Mouse (Mus musculus): ENCODE measurements around the gene Ddit4. TPM values are rescaled to one million over a fixed set of nuclear protein-coding genes. Genes with fewer than 3 reads are reported as not detected.

The Ddit4 gene
- total RNA-seq, 2 experiments from 2014 or later: 0.49 to 2.2 TPM

DNA sequence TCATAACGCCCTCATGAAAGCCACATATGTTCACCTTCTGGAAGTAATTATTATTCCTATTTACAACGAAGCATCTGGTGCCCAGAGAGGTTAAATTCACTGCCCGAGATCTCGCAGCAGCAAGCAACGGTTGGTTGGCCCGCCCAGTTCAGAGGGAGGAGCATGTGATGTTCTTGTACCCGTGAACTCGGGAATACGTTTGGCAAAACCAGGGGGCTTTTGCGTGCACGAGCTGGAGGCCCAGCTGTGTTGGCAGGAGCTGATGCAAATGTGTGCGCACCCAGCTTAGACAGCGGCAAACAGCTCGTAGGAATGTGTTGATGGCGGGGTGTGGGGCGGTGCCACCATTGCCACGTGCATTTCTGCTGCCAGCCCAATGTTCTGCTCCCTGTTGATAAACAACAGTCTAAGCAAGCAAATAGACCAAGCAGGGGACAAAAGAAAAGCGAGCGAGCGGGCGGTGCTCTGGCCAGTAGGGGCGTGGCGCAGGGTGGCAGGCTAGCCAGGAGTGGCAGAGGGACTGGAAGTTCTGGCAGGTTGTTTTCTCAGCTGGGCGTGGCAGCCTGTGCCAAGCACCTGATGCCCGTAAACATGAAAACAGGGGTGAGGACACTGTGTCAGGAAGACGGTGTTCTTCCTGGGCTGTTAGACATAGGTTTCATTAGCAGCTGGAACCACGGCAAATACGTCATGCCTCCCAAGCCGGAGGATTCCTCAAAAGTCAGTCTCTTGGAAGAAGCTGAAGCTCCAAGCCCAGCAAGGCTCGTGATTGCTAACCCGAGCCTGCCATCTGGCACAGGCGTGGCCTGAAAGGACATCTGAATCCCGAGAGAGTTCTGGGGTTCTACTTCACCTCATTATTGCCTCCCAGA lies 30.6 kb downstream of the Ddit4 start:
- ATAC-seq (replicated peaks; ENCODE audit: poor library complexity, severe bottlenecking): peak; percentile 41

DNA sequence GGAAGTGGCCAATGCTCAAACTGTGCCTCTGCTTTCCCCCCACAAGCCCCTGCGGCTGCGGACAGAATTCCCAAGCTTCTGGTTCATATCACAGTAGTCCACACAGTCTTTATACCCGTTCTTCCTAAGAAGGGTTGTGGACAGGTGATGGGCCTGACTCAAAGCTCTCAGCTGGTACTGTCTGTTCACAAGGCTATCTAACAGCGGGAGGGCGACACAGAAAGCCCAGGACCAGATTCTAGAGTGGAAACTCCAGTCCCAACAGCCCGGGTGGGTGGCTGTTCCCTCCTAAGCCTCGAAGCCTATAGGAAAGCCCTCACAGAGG lies 31.2 kb downstream of the Ddit4 start:
- no peak for ATAC-seq (replicated peaks; ENCODE audit: poor library complexity, severe bottlenecking)

DNA sequence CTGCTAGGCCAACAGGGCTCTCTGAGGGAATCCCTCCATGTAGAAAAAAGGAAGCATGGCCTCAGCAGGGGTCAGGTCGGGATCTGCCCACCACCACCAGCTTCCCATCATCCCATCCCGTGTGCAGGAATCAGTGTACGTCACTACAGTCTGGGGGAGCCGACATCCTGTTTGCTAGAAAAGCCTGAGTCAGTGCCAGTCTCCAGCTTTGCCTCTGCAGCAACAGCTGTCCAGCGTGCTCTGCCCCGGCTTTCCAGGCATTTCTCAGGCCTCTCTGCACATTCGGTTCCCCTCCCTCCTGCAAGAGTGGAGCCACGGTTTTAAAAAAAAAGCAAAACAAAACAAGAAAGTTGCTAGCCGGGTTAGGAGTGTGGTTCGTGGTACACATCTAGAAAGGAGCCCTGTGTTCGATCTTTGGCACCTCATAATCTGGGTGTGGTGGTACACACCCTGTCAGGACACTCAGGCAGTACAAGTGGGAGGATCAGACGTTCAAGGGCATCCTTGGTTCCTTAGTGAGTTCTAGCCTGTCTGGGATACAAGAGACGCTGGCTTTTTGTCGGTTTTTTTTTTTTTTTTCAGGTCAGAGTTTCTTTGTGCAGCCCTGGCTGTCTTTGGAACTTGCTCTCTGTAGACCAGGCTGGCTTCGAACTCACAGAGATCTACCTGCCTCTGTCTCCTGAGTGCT lies 32.0 kb downstream of the Ddit4 start:
- ATAC-seq (replicated peaks; ENCODE audit: poor library complexity, severe bottlenecking): peak; percentile 6; the same call in 1 of the 2 replicates

DNA sequence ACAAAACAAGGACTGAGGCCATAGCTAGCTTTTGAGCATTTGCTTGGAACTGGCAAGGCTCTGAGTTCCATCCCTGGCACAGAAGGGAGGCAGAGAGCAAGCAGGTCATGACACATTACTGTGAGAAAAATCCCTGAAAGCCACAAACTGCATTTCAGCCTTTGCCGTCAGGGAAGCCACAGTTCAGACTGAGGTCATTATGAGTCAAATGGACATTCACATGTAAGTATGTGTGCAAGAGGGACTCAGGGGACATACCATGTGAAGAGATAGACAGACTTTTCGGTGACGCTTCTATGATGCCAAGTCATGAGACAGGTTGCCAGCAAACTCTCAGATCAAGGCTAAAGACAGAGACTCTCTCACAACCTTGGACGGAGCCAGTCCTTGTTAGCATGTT lies 33.5 kb downstream of the Ddit4 start:
- no peak for ATAC-seq (replicated peaks; ENCODE audit: poor library complexity, severe bottlenecking)

DNA sequence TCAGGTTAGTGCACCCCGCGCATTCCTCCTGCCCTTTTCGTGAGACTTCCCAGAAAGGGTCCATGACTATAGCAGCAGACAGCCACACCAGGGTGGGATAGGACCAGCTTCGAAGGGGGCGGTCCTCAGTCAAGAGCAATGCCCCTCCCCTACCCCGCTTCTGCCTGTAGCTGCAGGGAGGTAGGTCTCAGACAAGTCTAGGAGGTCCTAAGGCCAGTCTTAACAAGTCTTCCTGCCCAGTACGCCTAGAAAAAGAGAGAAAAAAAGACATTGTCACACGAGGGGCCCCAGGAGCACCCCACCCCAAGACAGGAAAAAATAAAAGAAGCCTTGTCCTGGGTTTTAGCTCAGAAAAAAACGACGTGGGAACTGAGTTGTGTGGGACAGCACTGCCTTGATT lies 35.0 kb downstream of the Ddit4 start:
- peak; percentile 87 for ATAC-seq (replicated peaks; ENCODE audit: poor library complexity, severe bottlenecking)

DNA sequence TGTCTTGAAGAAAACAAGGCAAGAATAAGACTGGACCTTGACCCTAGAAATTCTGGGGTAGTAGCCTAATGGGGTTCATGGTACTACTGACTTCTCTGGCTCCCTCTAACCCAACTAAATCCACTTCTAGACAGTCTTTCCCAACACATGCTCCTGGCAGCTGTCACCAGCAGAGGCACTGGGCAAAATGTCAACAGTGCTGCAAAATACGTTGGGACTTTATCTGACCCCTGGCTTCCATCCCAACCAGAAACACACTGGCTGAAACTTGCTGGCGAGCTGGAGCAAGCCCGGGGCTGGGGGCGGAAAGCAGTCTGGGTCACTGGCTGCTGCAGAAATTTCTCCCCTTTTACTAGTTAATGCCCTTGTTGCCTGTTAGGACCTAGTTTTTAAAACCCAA lies 35.5 kb downstream of the Ddit4 start:
- ATAC-seq (replicated peaks; ENCODE audit: poor library complexity, severe bottlenecking): no peak

DNA sequence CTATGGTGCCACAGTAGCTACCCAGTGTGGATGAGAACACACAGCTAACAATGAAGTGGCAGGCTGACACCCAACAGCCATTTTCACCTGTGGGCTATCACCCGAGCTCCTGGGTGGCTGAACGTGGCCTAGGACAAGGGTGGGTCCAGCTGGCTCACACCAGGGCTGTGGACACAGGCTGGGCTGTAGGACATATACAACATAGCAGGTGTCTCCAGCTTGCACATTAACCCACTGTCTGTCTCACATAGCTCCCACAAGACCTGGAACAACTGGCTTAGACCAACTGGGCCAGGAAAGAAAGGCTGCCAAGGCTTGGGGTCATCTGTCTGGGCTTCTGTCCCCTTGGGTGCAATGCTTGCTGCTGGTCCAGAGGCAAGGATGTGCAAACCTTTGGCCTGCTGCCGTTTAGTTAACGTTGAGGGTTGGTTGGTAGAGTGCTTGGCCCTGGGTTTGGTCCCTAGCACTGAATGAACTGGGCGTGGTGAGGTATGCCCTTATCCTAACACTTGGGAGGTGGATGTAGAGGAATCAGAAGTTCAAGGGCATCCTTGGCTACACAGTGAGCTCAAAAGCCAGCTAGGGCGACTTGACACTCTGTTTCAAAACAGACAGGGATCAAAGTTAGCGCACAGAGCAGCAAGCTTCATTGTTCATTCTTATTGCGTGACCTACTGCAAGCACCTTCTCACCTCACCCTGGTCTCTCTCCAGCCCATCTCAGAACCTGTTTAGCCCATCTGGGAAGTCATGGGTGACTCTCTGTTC lies 36.3 kb downstream of the Ddit4 start:
- no peak for ATAC-seq (replicated peaks; ENCODE audit: poor library complexity, severe bottlenecking)

DNA sequence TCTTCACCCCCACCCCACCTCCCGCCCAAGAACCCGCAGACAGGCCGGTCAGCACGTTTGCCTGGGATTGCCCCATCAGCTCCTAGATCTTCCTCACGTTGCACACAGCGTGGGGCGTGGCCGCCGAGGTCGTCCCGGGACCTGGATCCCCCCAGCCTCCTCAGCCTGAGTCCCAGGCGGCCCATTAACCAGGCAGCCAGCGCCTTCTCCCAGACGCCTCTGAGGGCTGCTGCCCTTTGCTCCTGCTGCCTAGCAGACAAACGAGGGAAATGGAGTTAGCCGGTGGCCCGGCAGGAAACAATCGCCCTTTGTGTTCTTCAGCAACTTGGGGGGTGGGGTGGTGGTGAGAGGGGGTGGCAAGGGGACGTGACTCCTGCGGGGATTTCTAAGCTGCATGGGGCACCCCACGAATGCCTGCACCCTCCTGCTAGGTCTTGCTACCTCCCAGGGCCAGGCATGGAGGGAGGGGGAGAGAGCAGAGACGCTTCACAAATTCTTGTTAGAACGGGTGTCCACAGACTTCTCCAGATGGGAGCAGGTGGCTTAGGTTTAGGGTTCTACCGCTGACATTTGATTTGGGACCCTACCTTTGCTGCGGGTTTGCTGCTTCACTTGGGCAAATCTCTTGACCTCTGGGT lies 40.0 kb downstream of the Ddit4 start:
- ATAC-seq (replicated peaks; ENCODE audit: poor library complexity, severe bottlenecking): peak; percentile 71

DNA sequence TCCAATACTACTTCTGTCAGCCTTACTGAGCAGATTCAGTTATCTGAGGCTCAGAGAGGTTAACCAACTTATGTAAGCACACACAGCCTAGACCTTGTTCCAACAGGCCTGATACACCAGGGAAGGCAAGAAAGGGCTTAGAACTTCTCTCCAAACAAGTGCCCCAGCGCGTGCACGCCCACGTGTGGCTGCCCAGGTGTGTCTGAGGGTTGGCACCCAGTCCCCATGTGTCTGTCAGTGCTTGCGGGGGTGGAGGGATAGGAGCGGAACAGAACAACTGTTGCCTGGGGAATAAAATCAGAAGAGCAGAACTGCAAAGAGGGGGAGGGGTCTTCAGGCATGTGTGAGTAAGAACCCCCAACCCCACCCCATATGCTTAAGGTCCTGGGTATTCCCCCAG lies 40.5 kb downstream of the Ddit4 start:
- ATAC-seq (replicated peaks; ENCODE audit: poor library complexity, severe bottlenecking): no peak

DNA sequence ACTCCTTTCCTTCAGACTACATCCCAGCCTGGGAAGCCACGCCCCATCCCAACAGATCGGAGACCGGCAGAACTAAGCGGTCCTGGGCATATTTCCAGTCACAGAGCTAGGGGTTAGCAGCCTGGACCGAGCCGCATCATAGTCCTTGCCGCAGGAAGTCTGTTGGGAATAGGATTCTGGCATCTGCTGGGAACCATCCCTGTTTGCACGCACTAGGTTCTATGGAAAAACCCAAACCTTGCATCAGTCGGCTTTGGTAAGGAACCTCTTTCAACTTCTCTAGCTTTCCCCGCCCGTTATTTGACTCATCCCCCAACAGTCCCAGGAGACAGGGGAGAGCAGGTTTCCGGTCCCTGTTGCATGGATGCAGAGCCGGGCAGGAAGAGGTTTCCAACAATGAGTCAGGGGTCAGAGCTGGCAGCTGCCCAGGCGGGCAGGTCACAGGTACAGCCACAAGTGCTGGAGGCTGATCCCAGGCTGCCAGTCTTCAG lies 42.2 kb downstream of the Ddit4 start:
- peak; percentile 55 for ATAC-seq (replicated peaks; ENCODE audit: poor library complexity, severe bottlenecking)

DNA sequence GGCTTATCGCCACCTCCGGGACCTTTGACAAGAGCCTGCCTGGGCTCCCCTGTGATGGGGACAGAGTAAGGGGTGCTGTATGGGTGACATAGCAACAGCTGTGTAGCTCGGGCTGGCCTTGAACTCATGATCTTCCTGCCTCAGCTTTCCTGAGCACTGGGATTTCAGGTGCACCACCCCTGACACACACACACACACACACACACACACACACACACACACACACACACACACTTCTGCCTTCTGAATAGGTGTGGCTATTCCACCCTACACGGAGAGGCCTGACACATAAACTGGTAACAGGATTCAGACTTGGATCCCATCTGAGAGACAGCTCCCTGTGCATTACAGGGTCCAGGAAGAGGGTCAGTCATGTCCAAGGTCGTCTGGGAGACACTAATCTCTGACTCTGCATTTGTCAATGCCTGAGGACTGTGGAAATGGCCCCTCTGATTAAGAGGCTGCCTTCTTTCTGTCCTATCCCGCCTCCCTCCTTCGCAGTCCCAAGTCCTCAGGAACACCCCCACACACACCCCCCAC lies 42.8 kb downstream of the Ddit4 start:
- no peak for ATAC-seq (replicated peaks; ENCODE audit: poor library complexity, severe bottlenecking)

DNA sequence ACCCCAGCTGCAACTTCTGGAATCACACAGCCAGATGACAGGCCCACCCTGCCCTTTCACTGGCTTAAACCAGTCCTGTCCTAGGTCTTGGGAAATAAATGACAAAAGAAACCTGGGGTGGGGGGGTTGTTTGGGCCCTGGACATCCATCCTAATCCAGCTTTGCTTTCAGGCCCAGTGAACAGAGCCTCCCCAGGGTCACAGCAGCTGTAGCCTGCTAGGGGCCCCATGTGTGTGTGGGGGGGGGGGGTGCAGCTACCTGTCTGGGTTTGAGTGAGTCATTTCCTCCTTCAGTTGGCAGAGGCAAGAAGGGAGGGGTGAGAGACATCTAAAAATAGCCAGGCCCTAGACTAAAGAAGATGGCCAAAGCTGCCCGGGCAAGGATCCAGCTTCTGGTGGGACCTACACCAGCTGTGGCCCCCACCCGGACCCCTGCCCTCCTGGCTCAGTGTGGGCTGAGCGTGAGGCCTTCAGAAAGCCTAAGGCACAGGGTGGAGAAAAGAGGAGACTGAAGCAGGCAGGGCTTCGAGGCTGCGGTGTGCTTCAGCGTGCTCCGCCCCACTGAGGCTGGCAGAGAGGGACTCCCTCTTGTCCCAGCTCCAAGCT lies 43.8 kb downstream of the Ddit4 start:
- peak; percentile 37 for ATAC-seq (replicated peaks; ENCODE audit: poor library complexity, severe bottlenecking)

DNA sequence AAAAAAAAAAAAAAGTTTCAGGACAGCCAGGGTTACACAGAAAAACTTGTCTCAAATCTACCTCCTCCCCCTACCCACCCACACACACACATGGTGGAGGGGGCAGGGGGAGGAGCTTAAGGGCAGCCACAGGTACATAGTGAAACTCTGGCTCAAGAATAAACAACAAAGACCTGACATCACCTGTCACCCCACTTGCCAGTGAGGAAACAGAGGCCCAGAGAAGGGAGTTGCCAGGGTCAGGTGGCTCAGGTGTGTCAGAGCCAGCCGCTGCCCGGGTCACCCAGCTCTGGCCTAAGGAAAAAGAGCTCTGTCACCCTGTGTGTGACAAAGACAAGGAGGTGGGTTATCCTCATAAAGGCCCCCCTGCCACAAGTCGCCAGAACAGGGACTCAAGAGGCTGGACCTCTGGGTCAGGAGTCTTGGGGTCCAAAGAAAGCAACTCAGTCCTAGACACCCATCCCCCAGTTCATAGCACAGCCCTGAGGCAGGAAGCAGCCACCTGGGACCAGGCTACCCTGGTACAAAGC lies 44.5 kb downstream of the Ddit4 start:
- no peak for ATAC-seq (replicated peaks; ENCODE audit: poor library complexity, severe bottlenecking)

DNA sequence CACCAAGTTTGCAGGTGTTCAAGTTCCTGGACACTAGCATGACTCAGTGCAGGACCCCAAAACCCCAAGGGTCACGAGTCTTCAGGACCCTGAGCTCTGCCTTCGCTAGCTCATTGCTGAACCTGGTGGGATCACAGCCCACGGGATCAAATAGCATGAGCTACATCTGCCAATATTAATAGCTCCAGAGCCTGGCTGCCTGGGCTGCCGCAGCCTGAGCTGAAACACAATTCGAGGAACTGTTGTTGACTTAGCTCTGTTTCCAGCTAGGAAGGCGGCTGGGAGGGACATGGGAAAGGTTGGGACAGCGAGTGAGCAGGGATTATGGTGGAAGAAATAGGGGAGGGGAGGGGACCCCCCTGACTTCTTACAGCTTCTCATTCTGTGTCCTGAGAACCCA lies 48.5 kb downstream of the Ddit4 start:
- ATAC-seq (replicated peaks; ENCODE audit: poor library complexity, severe bottlenecking): no peak

DNA sequence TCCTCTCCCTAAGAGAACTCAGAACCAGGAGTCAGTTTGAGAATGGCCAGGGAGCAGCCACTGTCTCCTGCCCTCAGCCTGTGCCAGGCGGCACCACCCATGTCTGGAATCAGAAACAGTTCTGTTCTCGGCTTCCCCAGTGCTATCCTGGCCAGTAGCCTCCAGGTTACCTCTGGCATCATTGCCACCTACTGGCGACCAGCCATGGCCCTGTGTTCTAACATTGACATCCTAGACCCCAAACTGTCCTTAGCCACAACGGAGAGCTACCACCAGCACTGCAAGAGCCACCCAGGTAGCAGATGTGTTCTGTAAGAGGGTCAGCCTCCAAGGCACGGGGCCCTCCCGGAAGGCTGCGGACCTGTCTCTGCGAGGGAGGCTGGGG lies 49.0 kb downstream of the Ddit4 start:
- ATAC-seq (replicated peaks; ENCODE audit: poor library complexity, severe bottlenecking): no peak

DNA sequence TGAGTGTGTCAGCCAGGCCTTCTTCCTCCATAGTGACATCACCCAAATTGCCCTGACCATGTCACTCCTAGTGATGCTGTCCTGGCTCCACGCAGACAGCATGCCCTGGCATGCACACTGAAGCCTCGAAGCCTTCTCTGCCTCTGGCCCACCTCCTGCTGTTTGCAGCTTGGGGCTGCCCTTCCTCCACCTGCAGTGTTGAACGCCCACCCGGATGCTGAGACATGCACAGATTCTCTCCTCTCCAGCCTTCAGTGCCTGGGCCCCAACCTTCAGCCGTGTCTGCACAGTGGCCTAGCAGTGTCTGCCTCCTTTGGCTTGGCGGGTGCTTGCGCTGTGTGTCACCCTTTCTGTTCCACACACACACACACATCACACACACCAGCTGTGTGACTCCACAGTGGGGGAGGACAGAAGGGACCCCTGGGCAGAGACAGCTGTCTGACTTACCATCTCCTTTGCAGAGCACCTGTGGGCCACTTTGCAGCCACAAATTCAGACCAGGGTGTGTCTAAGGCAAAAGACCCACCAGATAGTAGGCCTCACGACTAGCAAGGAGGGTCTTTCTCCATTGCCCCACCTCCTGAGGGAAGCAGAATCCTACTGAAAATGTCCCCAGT lies 49.5 kb downstream of the Ddit4 start:
- ATAC-seq (replicated peaks; ENCODE audit: poor library complexity, severe bottlenecking): no peak

DNA sequence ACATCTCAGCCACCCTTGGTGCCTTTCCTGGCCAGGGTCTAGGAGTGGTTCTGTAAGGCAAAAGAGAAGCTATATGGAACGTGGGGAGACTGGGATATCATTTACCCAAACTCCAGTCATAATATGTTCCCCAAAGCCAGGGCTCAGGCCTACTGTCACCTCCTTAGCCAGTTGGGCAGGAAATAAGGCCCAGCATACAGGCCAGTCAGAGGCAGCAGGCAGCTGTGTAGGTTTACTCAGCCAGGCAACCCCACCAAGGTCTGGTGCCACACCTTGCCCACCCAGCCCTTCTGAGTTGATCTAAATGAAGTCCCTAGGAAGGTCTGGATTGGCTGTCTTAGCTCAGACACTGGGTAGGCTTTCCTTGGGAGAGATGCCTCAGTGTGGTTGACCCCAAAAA lies 50.2 kb downstream of the Ddit4 start:
- no peak for ATAC-seq (replicated peaks; ENCODE audit: poor library complexity, severe bottlenecking)

DNA sequence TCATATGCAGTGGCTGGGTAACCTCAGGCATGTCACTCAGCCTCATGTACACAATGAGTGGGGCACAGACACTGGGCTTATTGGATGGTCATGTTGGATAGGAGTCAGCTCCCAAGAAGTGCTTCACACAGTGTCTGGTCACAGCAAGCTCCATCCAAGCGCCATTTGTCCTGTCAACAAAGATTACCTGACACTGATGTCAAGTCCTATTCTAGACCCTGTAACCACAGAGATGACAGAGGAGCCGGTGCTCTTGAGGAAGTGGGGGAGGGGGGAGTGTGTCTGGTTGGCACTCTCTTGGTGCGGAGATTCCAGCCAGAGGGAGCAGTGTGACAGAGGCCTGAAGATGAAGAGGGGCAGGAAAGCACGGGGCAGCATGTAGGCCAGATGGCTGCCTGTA lies 50.7 kb downstream of the Ddit4 start:
- no peak for ATAC-seq (replicated peaks; ENCODE audit: poor library complexity, severe bottlenecking)

DNA sequence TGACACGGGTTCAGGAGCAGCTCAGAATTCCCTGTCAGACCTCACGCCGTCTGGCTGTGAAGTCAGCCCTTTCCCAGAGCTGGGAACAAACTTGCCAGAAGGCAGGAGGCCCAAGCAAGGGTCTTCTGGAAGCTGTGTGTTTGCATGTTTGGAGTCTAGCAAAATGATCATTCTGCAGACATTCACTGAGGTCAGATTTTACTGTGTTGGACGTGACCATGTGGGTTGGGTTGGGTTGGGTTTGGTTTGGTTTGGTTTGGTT lies 51.5 kb downstream of the Ddit4 start:
- ATAC-seq (replicated peaks; ENCODE audit: poor library complexity, severe bottlenecking): no peak

Measured in granulocyte monocyte progenitor cell, adult 5-6 weeks (primary cell).